Comparison of ENCODE assay signal across 10 mouse cellular contexts in the genomic region with DNA sequence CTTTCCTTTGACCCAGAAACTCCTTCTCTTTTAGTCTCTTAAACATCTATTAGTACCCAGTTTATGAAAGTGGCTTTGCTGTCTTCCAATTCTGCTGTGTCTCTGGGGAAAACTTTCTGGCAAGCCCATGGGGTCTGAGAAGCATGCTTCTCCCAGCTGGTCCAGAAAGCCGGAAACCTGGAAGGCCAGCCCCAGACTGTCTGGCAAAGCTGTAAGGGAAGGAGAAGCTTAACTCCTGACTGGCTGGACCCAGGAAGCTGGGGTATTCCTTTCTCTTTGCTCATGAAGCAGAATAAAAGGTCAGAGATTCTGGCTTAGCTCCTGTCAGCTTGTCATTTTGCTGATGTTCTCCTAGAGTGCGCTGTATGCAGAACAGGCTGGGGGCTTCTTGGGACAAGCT.
A peak's percentile ranks its signal among the peaks of the same experiment; 100 is the strongest.
DNase-seq lines count a peak whose midpoint lies in the region; ATAC-seq lines count a peak whose summit lies in the region.
"Had no signal": no experiment of that assay in that cellular context is flagged by ENCODE, and none has a peak within 500 bp of the region (broad histone marks: within the 10 kb centered on the region; RNA-seq: fewer than 3 reads in every experiment).

No protein-coding gene starts in this region.

- H3K9me3 ChIP-seq in heart, embryonic 11.5 days (replicated peaks; ENCODE audit: control insufficient read depth, low read length): no peaks in the 10 kb centered on the region
- H3K9me3 ChIP-seq in midbrain, embryonic 15.5 days: no peaks in the 10 kb centered on the region
- H3K9me3 ChIP-seq: liver, embryonic 13.5 days had no signal

- no peak overlapping the region for H3K4me3 ChIP-seq in heart, embryonic 11.5 days (ENCODE audit: low read depth, low read length)
- H3K4me3 ChIP-seq in midbrain, embryonic 15.5 days: no peak overlapping the region
- H3K4me3 ChIP-seq: liver, embryonic 13.5 days had no signal

- no peak overlapping the region for H3K27ac ChIP-seq in heart, embryonic 11.5 days (ENCODE audit: low read depth, low read length)
- H3K27ac ChIP-seq in midbrain, embryonic 15.5 days: no peak overlapping the region
- H3K27ac ChIP-seq: liver, embryonic 13.5 days had no signal

- H3K4me1 ChIP-seq in heart, embryonic 11.5 days (ENCODE audit: control insufficient read depth, insufficient read depth, low read length): peaks cover 17% of the 10 kb centered on the region
- no peaks in the 10 kb centered on the region for H3K4me1 ChIP-seq in midbrain, embryonic 15.5 days
- H3K4me1 ChIP-seq: liver, embryonic 13.5 days had no signal

- no peak overlapping the region for H3K4me2 ChIP-seq in heart, embryonic 11.5 days
- no peak overlapping the region for H3K4me2 ChIP-seq in midbrain, embryonic 15.5 days
- H3K4me2 ChIP-seq: liver, embryonic 13.5 days had no signal

- H3K36me3 ChIP-seq in heart, embryonic 11.5 days (ENCODE audit: control insufficient read depth, insufficient read depth, low read length): no peaks in the 10 kb centered on the region
- no peaks in the 10 kb centered on the region for H3K36me3 ChIP-seq in midbrain, embryonic 15.5 days (replicated peaks)
- H3K36me3 ChIP-seq: liver, embryonic 13.5 days had no signal

- WGBS in heart, embryonic 11.5 days (ENCODE audit: insufficient replicate concordance): 34% methylated on average over 2 of the region's 2 CpGs
- 51% methylated on average over 2 of the region's 2 CpGs for WGBS in midbrain, embryonic 15.5 days

- H3K9ac ChIP-seq in heart, embryonic 11.5 days (ENCODE audit: low read depth, low read length): no peak overlapping the region
- no peak overlapping the region for H3K9ac ChIP-seq in midbrain, embryonic 15.5 days
- H3K9ac ChIP-seq: liver, embryonic 13.5 days had no signal

- H3K27me3 ChIP-seq in heart, embryonic 11.5 days (ENCODE audit: control insufficient read depth, insufficient read depth, low read length): no peaks in the 10 kb centered on the region
- no peaks in the 10 kb centered on the region for H3K27me3 ChIP-seq in midbrain, embryonic 15.5 days (replicated peaks)
- H3K27me3 ChIP-seq: CH12.LX; liver, embryonic 13.5 days had no signal

- peak; percentile 99 for DNase-seq in heart, adult 11 months
- DNase-seq in Muller cell, postnatal 12 days (ENCODE audit: inconsistent ontology term): peak; percentile 72
- peak; percentile 67 to 74 for DNase-seq in cerebellum, postnatal 14 days
- DNase-seq in heart, postnatal 4 days: peak; percentile 84
- peak; percentile 40 for DNase-seq in lung, postnatal 25 days (ENCODE audit: low spot score)
- DNase-seq in thymus, postnatal 36 days: no peak
- DNase-seq: liver, embryonic 13.5 days had no signal

- no peak for ATAC-seq in heart, embryonic 11.5 days (replicated peaks; ENCODE audit: insufficient number of reproducible peaks, low FRiP score, low TSS enrichment)
- ATAC-seq in midbrain, embryonic 15.5 days (replicated peaks): no peak

Comparison
In these comparisons a context has a peak if more than half of its experiments do, and no peak if none do; other contexts are left out.
1. DNase-seq: peak in heart, adult 11 months (single experiment), Muller cell, postnatal 12 days (single experiment), cerebellum, postnatal 14 days (2 of 2), heart, postnatal 4 days (single experiment) and lung, postnatal 25 days (single experiment); none in thymus, postnatal 36 days (0 of 2).